Comparison of ENCODE assay signal across 16 mouse cellular contexts in genomic region chr4:114484173-114484572, GRCm38 (mm10).
"Had no signal": no experiment of that assay in that cellular context is flagged by ENCODE, and none has a peak within 500 bp of the region (broad histone marks: within the 10 kb centered on the region; RNA-seq: fewer than 3 reads in every experiment).

No protein-coding gene starts in this region.

- H3K9ac ChIP-seq: neural tube, embryonic 13.5 days; neural tube, embryonic 15.5 days; stomach, embryonic 15.5 days had no signal

- H3K4me3 ChIP-seq: neural tube, embryonic 13.5 days; neural tube, embryonic 15.5 days; stomach, embryonic 15.5 days had no signal

- DNase-seq: retina, postnatal 1 day; right cerebral cortex, adult 18-20 months; right cerebral cortex, postnatal 14 days; right cerebral cortex, postnatal 25 days; right cerebral cortex, postnatal 4 days; spleen, adult 18-20 months; thymus, adult 18-20 months; thymus, adult 2 months; thymus, postnatal 14 days; thymus, postnatal 25 days; thymus, postnatal 36 days; thymus, postnatal 4 days had no signal

- H3K9me3 ChIP-seq: neural tube, embryonic 13.5 days; neural tube, embryonic 15.5 days; stomach, embryonic 15.5 days had no signal

- H3K36me3 ChIP-seq: neural tube, embryonic 13.5 days; neural tube, embryonic 15.5 days; stomach, embryonic 15.5 days had no signal

- H3K4me2 ChIP-seq: neural tube, embryonic 13.5 days; neural tube, embryonic 15.5 days; stomach, embryonic 15.5 days had no signal

- H3K27ac ChIP-seq: neural tube, embryonic 13.5 days; neural tube, embryonic 15.5 days; stomach, embryonic 15.5 days; stomach, postnatal 0 days had no signal

- H3K4me1 ChIP-seq: stomach, embryonic 15.5 days had no signal

- H3K27me3 ChIP-seq: neural tube, embryonic 13.5 days; neural tube, embryonic 15.5 days; stomach, embryonic 15.5 days had no signal
